Mouse (Mus musculus) 416B (cell line): Measurements from ENCODE around the gene Hpd.

ENCODE experiments used
- DNase-seq: peaks from one replicate; pipeline ENCODE4 v3.0.0; 2011; ENCODE audit warnings: low read depth

Gene Hpd

DNA sequence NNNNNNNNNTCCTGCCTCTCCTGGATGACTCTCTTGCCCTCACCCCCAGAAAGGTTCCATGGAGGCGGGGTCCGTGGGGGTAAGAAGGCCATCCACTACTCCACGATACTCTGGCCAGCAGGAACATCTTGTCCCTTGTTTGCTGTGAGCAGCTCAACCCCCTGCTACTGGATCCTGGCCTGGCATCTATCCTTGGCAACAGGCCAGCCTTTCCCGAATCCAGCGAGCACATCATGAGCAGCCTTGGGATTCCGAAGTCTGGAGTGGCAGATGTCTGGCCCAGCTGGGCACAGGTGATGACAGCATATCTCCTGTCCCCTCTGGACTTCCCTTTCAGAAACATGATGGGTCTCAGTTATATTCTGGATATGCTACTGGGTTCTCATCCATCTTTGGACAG is 3.4 kb upstream of the Hpd start:
- DNase-seq, result no peak

- no peak for DNase-seq
These were observed 991 bp downstream of the Hpd start for GRCm38 (mm10) chr5:123181536-123181935.

DNA sequence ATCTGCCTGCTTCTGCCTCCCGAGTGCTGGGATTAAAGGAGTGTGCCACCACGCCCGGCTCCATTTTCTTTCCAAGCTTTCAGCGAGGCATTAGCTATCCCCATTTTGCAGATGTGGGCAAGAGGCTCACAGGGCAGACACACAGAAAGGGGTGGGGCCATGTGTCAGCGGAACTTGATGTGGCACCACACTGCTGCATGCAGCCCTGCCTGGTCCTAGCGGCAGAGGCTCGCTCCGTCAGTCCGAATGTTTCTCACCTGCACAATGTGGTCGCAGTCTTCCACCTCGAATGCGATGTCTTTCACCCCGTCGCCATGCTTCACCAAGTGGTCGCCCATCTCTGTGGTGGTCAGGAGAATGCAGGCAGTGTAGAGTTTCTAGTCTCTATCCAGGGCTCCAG is 2.1 kb downstream of the Hpd start:
- no peak for DNase-seq

GRCm38 (mm10) chr5:123178792-123179191 is 3.7 kb downstream of the Hpd start:
- no peak for DNase-seq

- peak; percentile 80 for DNase-seq
These were observed 10.7 kb downstream of the Hpd start for GRCm38 (mm10) chr5:123171646-123172350.

GRCm38 (mm10) chr5:123170365-123170764 is 12.2 kb downstream of the Hpd start:
- DNase-seq, result no peak

GRCm38 (mm10) chr5:123169284-123169683 is 13.2 kb downstream of the Hpd start, which contains the start of gene Psmd9:
Psmd9 (plus strand) TSS chr5:123169413.
- DNase-seq, result no peak

- no peak for DNase-seq
These were observed 14.9 kb downstream of the Hpd start for GRCm38 (mm10) chr5:123167591-123167990.

- no peak for DNase-seq
These were observed 16.1 kb downstream of the Hpd start for GRCm38 (mm10) chr5:123166437-123166836.

DNA sequence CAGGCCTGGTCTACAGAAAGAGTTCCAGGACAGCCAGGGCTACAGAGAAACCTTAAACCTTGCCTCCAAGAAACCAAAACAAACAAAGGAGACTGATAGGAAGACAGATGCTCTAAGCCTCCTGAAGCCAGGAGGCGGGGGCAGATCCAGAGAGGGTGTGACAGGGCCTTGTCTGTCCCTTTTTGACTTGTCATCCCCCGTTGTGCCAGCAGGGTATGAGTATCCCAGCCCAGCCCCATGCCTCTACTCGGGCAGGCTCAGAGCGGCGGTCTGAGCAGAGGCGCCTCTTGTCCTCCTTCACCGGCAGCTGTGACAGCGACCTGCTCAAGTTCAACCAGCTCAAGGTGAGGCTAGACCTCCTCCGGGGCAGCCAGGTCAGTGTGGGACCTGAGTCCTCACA is 19.6 kb downstream of the Hpd start:
- no peak for DNase-seq

DNA sequence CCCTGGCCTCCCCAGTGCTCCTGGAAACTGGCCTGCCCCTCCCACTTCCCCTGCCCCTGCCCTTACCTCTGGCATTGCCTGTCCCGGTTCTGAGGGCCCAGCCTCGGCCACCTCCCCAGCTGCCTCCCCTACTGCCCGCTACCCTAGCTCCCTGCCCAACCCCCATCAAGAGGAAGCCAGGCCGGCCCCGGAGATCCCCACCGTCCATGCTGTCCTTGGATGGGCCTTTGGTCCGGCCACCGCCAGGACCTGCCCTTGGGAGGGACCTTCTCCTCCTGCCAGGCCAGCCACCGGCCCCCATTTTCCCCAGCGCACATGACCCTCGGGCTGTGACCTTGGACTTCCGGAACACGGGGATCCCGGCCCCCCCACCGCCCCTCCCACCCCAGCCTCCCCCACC is 22.2 kb downstream of the Hpd start:
- DNase-seq, result no peak

DNA sequence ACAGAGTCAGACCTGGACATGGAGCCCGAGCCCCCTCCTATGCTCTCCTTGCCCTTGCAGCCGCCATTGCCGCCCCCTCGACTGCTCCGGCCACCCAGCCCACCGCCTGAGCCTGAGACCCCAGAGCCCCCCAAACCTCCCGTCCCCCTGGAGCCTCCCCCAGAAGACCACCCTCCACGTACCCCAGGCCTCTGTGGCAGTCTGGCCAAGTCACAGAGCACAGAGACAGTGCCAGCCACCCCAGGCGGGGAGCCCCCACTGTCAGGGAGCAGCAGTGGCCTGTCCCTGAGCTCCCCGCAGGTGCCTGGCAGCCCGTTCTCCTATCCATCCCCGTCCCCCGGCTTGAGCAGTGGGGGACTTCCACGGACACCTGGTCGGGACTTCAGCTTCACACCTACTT is 22.7 kb downstream of the Hpd start:
- no peak for DNase-seq

DNA sequence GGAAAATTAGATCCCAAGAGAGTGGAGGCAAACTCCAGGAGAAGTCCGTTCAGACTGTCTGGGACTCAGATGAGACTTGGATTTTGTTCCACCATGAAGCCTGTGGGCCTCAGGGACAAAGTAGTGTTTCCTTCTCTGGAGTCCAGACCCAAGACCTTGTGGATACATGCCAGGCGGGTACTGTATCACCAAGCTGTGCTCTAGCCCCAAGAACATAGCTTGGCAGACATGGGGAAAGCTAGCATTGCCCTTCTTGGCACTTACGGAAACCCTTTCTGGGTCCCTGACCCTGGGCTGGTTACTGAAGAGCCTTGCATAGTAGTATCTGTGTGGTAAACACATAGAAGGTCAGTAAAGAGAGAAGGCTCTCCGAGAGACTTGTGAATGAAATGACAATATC is 23.1 kb downstream of the Hpd start:
- no peak for DNase-seq

DNA sequence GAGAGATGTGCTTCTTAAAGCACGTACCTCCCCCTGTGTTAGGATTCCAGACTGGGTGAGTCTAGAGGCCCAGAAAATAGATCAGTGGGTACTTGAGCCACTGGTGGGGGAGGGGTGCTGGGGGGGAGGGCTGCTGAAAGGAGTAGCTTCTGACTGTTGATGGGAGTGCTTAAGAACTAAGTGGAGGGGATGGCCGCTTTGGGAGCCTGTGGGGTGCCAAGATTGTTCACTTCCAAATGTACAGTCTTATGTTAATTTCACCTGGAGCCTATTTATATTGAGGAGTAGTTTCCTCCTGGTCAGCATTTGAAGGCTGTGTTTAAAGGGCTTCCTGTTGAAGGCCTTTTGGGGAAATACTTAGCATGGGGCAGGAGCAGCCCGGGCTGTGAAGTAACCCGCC is 24.6 kb downstream of the Hpd start:
- no peak for DNase-seq

- DNase-seq, result no peak
These were observed 25.8 kb downstream of the Hpd start for GRCm38 (mm10) chr5:123156763-123157162.

- peak; percentile 86 for DNase-seq
These were observed 27.1 kb downstream of the Hpd start for GRCm38 (mm10) chr5:123155425-123155824.

DNA sequence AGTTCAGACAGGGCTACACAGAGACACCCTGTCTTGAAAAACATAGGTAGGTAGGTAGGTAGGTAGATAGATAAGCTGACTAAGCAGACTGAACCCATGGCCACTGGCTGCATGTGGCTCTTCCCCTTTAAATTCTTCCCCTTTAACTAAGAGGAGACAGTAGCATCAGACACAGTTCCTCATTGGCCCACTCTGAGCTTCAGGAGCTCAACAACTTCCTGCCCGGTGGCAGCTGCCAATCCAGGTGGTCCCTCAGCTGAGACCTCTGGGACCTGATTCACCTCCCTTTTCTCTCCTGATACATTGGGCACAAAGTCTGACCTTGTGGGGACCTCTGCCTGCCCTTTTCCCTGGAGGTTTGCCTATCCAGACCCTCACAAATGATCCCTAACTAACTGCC is 29.6 kb downstream of the Hpd start:
- DNase-seq, result no peak

DNA sequence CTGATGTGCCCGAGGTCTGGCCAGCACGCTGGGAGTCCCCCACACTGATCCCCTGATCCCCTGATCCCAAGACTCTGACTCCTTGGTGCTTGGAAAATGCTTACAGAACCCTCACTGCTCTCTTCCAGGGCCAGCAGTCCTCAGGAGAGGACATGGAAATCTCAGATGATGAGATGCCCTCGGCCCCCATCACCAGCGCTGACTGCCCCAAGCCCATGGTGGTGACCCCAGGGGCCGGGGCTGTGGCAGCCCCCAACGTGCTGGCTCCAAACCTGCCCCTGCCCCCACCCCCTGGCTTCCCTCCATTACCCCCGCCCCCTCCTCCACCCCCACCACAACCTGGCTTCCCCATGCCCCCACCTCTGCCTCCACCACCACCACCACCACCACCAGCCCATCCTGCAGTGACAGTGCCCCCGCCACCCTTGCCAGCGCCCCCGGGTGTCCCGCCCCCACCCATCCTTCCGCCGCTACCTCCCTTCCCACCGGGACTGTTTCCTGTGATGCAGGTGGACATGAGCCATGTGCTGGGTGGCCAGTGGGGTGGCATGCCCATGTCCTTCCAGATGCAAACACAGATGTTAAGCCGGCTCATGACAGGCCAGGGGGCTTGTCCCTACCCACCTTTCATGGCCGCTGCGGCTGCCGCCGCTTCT is 30.7 kb downstream of the Hpd start:
- DNase-seq, result no peak

DNA sequence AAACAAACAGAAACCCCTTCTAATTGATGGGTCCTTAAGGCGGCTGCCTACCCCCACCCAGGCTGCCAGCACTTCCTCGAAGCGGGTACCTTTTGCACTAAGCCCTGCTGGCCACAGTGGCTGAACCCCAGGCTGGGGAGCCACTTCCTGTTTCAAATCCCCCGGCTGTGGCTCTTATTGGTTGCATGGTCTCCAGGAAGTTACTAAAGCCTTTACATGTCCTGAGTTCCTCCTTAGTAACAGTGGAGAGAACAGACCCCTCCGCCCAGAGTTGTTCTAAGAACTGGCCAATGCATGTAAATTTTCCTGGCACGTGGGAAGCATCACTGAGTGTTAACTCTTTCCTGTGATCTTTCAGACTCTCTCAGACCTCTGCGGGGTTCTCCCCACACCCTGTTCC is 31.4 kb downstream of the Hpd start:
- DNase-seq, result peak; percentile 92

- no peak for DNase-seq
These were observed 31.9 kb downstream of the Hpd start for GRCm38 (mm10) chr5:123150641-123151040.

DNA sequence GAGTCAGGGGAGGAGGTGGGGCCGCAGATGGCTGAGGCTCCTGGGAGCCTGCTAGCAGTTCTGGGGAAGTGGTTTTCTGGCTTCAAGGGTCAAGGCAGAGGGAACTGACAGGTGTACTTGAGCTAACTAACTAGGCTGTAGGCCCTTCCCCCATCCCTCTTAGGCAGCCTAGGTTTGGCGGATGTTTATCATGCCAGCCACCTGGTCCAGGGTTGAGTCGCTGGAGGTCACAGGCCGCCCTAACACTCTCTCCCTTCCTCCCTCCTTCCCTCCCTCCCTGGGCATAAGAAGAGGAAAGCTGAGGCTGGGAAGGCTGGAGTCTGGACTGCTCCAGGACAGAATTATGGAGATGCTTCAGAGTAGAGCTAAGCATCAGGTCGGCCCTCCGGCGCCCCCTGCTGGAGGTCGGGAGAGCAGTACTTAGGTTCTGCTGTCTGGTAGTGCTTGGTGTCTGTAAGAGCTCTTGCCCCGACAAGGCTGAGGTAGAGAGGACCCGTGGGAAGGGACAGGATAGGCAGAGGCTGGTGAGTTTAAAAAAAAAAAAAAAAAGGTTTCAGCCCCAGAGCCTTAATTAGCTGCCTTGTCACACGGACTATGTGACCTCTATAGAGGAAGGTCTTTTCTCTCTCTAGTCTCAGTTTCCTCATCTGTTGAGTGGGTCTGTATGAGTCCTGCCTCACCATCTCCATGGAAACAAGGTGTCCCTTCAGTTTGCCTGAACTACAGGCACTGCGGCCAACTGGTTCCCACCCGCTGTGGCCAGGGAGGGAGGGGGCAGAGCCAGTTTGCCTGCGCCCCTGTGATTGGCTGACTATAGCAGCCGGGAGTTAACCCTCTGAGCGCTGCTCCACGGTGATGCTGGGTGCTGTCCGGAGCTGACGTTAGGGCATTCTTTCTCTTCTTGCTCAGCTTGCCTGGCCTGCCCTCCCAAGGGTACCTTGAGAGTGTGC is 32.8 kb downstream of the Hpd start:
- peak; percentile 90 for DNase-seq

DNA sequence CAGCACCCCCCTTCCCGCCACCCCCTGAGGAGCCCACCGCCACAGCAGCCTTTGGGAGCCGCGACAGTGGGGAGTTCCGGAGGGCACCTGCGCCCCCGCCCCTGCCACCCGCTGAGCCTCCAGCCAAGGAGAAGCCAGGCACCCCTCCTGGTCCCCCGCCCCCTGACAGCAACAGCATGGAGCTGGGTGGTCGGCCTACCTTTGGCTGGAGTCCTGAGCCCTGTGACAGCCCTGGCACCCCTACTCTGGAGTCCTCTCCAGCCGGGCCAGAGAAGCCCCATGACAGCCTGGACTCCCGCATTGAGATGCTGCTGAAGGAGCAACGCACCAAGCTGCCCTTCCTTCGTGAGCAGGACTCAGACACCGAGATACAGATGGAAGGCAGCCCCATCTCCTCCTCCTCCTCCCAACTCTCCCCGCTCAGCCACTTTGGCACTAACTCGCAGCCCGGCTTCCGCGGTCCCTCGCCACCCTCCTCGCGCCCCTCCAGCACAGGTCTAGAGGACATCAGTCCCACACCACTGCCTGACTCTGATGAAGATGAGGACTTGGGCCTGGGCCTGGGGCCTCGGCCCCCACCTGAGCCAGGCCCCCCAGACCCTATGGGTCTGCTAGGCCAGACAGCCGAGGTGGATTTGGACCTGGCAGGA is 34.3 kb downstream of the Hpd start:
- DNase-seq, result no peak
